Mouse (Mus musculus) kidney, adult 2 months (tissue): ENCODE results near the gene Iqsec1. TPM values are rescaled to one million over a fixed set of nuclear protein-coding genes. Genes with fewer than 3 reads are reported as not detected.

ENCODE experiments used
- DNase-seq: peaks from one replicate; pipeline ENCODE4 v3.0.0; 2021
- H3K27ac ChIP-seq: fragments of 200-500 bp; 2 replicates; pipeline ENCODE4 v1.5.1; 2012; ENCODE audit warnings: low read depth, low read length, control low read depth, inconsistent platforms; ENCODE audit not compliant: insufficient read depth
- H3K27me3 ChIP-seq: fragments of 200-500 bp; replicated peaks from 2 replicates; pipeline ENCODE4 v1.6.1; 2012; ENCODE audit warnings: mild to moderate bottlenecking, moderate library complexity, low read length, inconsistent platforms; ENCODE audit not compliant: control insufficient read depth, insufficient read depth
- H3K36me3 ChIP-seq: fragments of 200-500 bp; 2 replicates; pipeline ENCODE4 v1.6.1; 2012; ENCODE audit warnings: mild to moderate bottlenecking, moderate library complexity, low read length, inconsistent platforms; ENCODE audit not compliant: control insufficient read depth, insufficient read depth
- H3K4me1 ChIP-seq: fragments of 200-500 bp; 2 replicates; pipeline ENCODE4 v1.6.1; 2011; ENCODE audit warnings: low read length; ENCODE audit not compliant: control insufficient read depth, insufficient read depth
- H3K4me3 ChIP-seq: fragments of 200-500 bp; 2 replicates; pipeline ENCODE4 v1.5.1; 2011; ENCODE audit warnings: mild to moderate bottlenecking, low read depth, low read length, control low read depth; ENCODE audit not compliant: insufficient read depth
- CTCF ChIP-seq: fragments of 200-500 bp; conservative IDR thresholded peaks from 2 replicates; pipeline ENCODE4 v1.5.1; 2011; ENCODE audit warnings: low read depth, mild to moderate bottlenecking, control low read depth, low read length, moderate library complexity, mixed read lengths; ENCODE audit not compliant: insufficient read depth, insufficient read length
- POLR2A ChIP-seq: fragments of 200-500 bp; IDR thresholded peaks from one replicate; pipeline ENCODE4 v1.6.1; 2011; ENCODE audit warnings: low read depth, low read length, control low read depth
- WGBS: fragments of 180-500 bp; shearing (Covaris S2); methylation state at CpG from one replicate; pipeline ENCODE4 v1.1.7; 2018; 5-methylcytosine and 5-hydroxymethylcytosine counted together
- polyA plus RNA-seq: library from polyadenylated mRNA; depleted of rRNA; stranded (reverse); fragments of >200 nt; gene quantifications from 2 replicates; pipeline ENCODE4 v1.2.3, GENCODE M21; 2012

Iqsec1 gene
- polyA plus RNA-seq, 1 experiment: 149 TPM

- no peaks in the 10 kb centered on the region for H3K27me3 ChIP-seq
- 93% methylated on average over 3 of the region's 3 CpGs for WGBS
- H3K4me3 ChIP-seq: no peak overlapping the region
- no peaks in the 10 kb centered on the region for H3K36me3 ChIP-seq
- DNase-seq: no peak
- no peak overlapping the region for H3K27ac ChIP-seq
- TF ChIP-seq POLR2A: no peak
- no peak for TF ChIP-seq CTCF
- no peaks in the 10 kb centered on the region for H3K4me1 ChIP-seq
These were observed 63.7 kb downstream of the Iqsec1 start for GRCm38 (mm10) chr6:90924796-90925195.

DNA sequence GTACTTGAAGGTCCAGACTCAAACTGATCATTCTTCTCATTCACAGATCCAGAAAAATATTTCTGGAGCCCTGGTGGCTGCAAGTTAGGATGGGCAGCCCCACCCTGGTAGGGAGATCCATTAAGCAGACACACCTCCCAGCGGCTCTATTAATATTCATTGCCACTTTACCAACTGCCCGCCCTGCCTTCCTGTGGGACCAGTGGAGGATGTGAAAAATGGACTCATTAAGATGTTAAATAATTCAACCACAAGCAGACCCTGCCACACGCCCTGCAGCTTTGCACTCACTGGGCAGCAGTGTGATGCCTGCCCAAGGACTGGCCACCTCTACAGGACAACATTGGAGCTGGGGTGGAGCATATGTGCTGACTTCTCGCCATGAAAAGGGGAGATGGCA lies 64.1 kb downstream of the Iqsec1 start:
- TF ChIP-seq CTCF (no peak), POLR2A (no peak)
- WGBS: 68% methylated on average over 4 of the region's 4 CpGs
- no peak overlapping the region for H3K27ac ChIP-seq
- DNase-seq: no peak
- no peaks in the 10 kb centered on the region for H3K36me3 ChIP-seq
- H3K27me3 ChIP-seq: no peaks in the 10 kb centered on the region
- no peak overlapping the region for H3K4me3 ChIP-seq
- H3K4me1 ChIP-seq: no peaks in the 10 kb centered on the region

- no peak for DNase-seq
- TF ChIP-seq CTCF: no peak
- no peak for TF ChIP-seq POLR2A
- Histone ChIP-seq H3K27me3 (no peaks in the 10 kb centered on the region), H3K4me1 (no peaks in the 10 kb centered on the region), H3K36me3 (no peaks in the 10 kb centered on the region), H3K4me3 (no peak overlapping the region), H3K27ac (no peak overlapping the region)
- WGBS: 65% methylated on average over 9 of the region's 9 CpGs
These were observed 67.1 kb downstream of the Iqsec1 start for GRCm38 (mm10) chr6:90921259-90921946.

GRCm38 (mm10) chr6:90920510-90921220 lies 67.8 kb downstream of the Iqsec1 start:
- no peak for DNase-seq
- H3K4me1 ChIP-seq: no peaks in the 10 kb centered on the region
- no peak for TF ChIP-seq CTCF
- TF ChIP-seq POLR2A: no peak
- no peak overlapping the region for H3K4me3 ChIP-seq
- no peaks in the 10 kb centered on the region for H3K36me3 ChIP-seq
- WGBS: 66% methylated on average over 5 of the region's 5 CpGs
- no peak overlapping the region for H3K27ac ChIP-seq
- H3K27me3 ChIP-seq: no peaks in the 10 kb centered on the region

- no peak for DNase-seq
- WGBS: 56% methylated on average over 4 of the region's 4 CpGs
- no peak for TF ChIP-seq POLR2A
- TF ChIP-seq CTCF: no peak
- Histone ChIP-seq H3K27me3 (no peaks in the 10 kb centered on the region), H3K27ac (no peak overlapping the region), H3K4me3 (no peak overlapping the region), H3K4me1 (no peaks in the 10 kb centered on the region), H3K36me3 (no peaks in the 10 kb centered on the region)
These were observed 68.7 kb downstream of the Iqsec1 start for GRCm38 (mm10) chr6:90919636-90920420.

DNA sequence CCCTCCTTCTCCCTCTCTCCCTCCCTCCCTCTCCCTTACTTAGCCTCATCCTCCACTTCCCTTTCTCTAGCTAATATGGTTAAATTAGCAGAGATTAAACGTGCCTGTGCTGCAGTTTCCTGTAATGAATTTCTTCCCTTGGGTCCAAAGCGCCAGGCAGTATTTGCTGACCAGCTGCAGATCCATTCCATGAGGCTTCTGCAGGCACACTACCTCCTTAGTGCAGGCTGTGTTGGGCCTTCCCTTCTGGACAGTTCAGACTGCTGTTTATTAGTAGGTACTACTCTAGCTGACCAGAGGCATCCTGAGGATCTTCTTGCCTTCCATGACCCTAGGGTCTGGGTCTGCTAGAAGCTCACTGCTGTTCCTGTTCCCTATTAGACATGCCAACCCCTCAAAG lies 72.9 kb downstream of the Iqsec1 start:
- no peak for DNase-seq
- H3K4me1 ChIP-seq: no peaks in the 10 kb centered on the region
- H3K4me3 ChIP-seq: no peak overlapping the region
- 38% methylated on average over 2 of the region's 2 CpGs for WGBS
- no peaks in the 10 kb centered on the region for H3K27me3 ChIP-seq
- H3K36me3 ChIP-seq: no peaks in the 10 kb centered on the region
- H3K27ac ChIP-seq: no peak overlapping the region
- no peak for TF ChIP-seq POLR2A
- no peak for TF ChIP-seq CTCF

GRCm38 (mm10) chr6:90913771-90914170 lies 74.7 kb downstream of the Iqsec1 start:
- no peaks in the 10 kb centered on the region for H3K4me1 ChIP-seq
- H3K4me3 ChIP-seq: no peak overlapping the region
- H3K27me3 ChIP-seq: no peaks in the 10 kb centered on the region
- TF ChIP-seq POLR2A (no peak), CTCF (no peak)
- no peaks in the 10 kb centered on the region for H3K36me3 ChIP-seq
- WGBS: 90% methylated on average over 5 of the region's 5 CpGs
- no peak for DNase-seq
- no peak overlapping the region for H3K27ac ChIP-seq
